Mouse (Mus musculus): Measurements from ENCODE around the gene Il5. TPM values are rescaled to one million over a fixed set of nuclear protein-coding genes. Genes with fewer than 3 reads are reported as not detected.
A peak's percentile ranks its signal among the peaks of the same experiment; 100 is the strongest.
"Not testable (repeated sequence)": the region's sequence is repeated elsewhere in the genome, so short reads cannot be mapped to it uniquely, and the experiment has no call there.

Gene Il5
- polyA plus RNA-seq, 1 experiment from 2014 or later, result not detected

DNA sequence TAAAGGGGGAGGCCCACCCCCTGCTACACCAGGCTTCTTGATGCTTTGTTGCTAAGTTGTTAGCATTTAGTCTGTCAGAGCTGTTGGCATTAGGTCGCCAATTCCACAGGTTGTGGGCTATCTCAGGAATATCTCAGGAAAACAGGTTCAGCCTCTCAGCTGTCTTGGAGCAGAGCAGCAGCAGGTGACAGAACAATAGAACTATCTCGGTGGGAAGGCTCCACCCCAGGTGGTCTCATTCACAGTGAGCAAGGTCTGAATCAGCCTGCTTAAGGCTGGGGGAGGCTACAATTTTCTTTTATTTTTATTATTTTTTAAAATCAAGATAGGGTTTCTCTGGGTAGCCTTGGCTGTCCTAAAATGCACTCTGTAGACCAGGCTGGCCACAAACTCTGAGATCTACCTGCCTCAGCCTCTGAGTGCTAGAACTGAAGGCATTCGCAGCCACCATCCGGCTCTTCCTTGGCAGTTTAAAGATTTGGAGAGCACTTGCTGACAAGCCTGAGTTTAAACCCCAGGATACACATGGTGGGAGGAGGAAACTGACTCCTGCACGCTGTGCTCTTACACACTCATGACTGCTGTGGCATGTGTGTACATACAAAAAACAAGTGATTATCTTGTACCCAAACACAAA is 29.2 kb downstream of the Il5 start:
- Histone ChIP-seq H3K36me3 (no peaks in the 10 kb centered on the region), H3K4me1 (no peaks in the 10 kb centered on the region), H3K27ac (no peak overlapping the region), H3K9me3 (replicated peaks) (no peaks in the 10 kb centered on the region), H3K27me3 (ENCODE audit: low read depth, poor library complexity, severe bottlenecking) (no peaks in the 10 kb centered on the region), H3K4me3 (no peak overlapping the region)
- DNase-seq (ENCODE audit: low spot score), result no peak
- WGBS, result 61% methylated on average over 5 of the region's 5 CpGs

DNA sequence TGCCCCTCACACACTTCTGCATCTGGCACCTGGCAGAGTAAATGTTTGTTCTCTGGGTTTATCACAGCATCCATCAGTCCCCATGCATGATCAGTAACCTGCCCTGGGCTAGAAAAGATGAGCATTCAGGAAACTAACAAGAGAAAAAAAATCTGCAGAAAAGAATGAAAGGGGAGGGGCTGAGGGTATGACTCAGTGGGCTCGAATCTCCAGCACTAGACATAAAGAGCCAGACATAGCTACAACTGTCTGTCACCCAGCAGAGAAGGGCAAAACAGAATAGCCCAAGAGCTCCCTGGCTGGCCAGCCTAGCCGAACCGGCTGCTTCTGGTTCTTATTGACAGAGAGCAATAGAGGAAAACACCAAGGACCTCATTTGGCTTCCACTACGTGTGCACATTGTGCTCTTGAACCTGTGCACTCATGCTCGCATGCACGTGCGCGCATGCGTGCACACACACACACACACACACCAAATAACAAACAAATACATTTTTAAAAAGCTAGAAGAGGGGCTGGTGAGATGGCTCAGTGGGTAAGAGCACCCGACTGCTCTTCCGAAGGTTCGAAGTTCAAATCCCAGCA is 34.5 kb downstream of the Il5 start:
- Histone ChIP-seq H3K4me3 (no peak overlapping the region), H3K27me3 (ENCODE audit: low read depth, poor library complexity, severe bottlenecking) (peaks cover 14% of the 10 kb centered on the region)

GRCm38 (mm10) chr11:53757612-53758011 is 37.0 kb downstream of the Il5 start:
- Histone ChIP-seq H3K9me3 (replicated peaks) (no peaks in the 10 kb centered on the region), H3K27me3 (ENCODE audit: low read depth, poor library complexity, severe bottlenecking) (peaks cover 39% of the 10 kb centered on the region), H3K27ac (no peak overlapping the region), H3K4me1 (peaks cover 37% of the 10 kb centered on the region), H3K4me3 (no peak overlapping the region), H3K36me3 (no peaks in the 10 kb centered on the region)
- no peak for DNase-seq (ENCODE audit: low spot score)
- 92% methylated on average over 4 of the region's 4 CpGs for WGBS

More for the DNA sequence above, 34.5 kb downstream of the Il5 start:
- H3K9me3 ChIP-seq (replicated peaks), result no peaks in the 10 kb centered on the region
- DNase-seq (ENCODE audit: low spot score), result no peak
- no peak overlapping the region for H3K27ac ChIP-seq
- no peaks in the 10 kb centered on the region for H3K36me3 ChIP-seq
- H3K4me1 ChIP-seq, result peaks cover 17% of the 10 kb centered on the region
- 86% methylated on average over 12 of the region's 12 CpGs for WGBS

GRCm38 (mm10) chr11:53758033-53758432 is 37.4 kb downstream of the Il5 start:
- not testable (repeated sequence) for H3K27ac ChIP-seq

GRCm38 (mm10) chr11:53758791-53759351 is 38.3 kb downstream of the Il5 start:
- H3K36me3 ChIP-seq, result no peaks in the 10 kb centered on the region
- H3K27ac ChIP-seq, result 0 out of 2 replicates have a peak overlapping the region, but pooled peaks have one; percentile 3
- DNase-seq (ENCODE audit: low spot score), result no peak
- WGBS, result 44% methylated on average over 6 of the region's 6 CpGs
- H3K9me3 ChIP-seq (replicated peaks), result no peaks in the 10 kb centered on the region
- peaks cover 50% of the 10 kb centered on the region for H3K4me1 ChIP-seq
- peaks cover 49% of the 10 kb centered on the region for H3K27me3 ChIP-seq (ENCODE audit: low read depth, poor library complexity, severe bottlenecking)
- H3K4me3 ChIP-seq, result no peak overlapping the region

More at GRCm38 (mm10) chr11:53758033-53758432, 37.4 kb downstream of the Il5 start:
- WGBS, result 76% methylated on average over 9 of the region's 9 CpGs
- Histone ChIP-seq H3K27me3 (ENCODE audit: low read depth, poor library complexity, severe bottlenecking) (peaks cover 43% of the 10 kb centered on the region), H3K4me1 (peaks cover 42% of the 10 kb centered on the region)
- not testable (repeated sequence) for H3K9me3 ChIP-seq (replicated peaks); DNase-seq (ENCODE audit: low spot score); H3K4me3 ChIP-seq; H3K36me3 ChIP-seq

DNA sequence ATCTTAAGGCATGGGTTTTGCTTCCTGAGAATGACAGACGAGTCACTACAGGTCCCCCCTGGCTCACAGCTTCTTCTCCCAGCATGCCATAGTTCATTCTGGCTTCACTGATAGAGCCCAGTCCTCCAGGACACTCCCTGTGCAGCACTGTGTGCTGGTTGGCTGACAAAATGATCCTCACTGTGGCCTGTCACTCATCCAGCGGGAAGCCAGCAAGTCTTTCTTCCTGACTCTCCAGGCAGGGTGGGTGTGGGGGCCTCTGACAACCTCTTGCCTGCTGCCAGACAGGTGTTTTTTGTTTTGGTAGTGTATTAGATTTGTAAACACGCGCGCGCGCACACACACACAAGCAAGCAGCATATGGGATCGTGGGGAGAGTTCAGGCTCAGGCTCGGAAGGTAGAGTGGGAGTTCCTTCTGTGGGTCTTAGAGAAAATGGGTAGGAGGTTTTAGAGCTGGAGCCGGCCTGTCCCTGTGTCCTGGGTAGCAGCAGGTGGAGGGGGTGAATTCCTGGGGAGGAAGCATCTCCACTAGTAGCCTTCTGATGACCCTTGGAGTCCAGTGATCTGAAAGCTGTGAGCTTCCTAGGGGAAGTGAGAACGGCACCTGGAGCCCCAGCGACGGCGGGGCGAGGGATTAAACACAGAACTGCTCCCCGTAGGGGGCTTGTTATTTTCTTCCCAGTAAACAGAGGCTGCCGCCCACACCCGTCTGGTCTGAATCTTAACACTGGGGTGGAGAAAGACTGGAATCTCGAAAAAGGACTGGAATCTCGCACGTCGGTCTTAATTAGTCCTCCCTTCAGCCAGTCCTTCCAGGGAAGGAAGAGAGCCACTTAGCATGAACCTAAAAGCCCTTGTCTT is 39.2 kb downstream of the Il5 start:
- no peaks in the 10 kb centered on the region for H3K9me3 ChIP-seq (replicated peaks)
- H3K27me3 ChIP-seq (ENCODE audit: low read depth, poor library complexity, severe bottlenecking), result peaks cover 54% of the 10 kb centered on the region
- 6% methylated on average over 22 of the region's 22 CpGs for WGBS
- no peak for DNase-seq (ENCODE audit: low spot score)
- no peak overlapping the region; the same call in 1 of the 2 replicates for H3K27ac ChIP-seq
- no peaks in the 10 kb centered on the region for H3K36me3 ChIP-seq
- H3K4me3 ChIP-seq, result peak overlapping the region; percentile 15; the same call in 1 of the 2 replicates
- peaks cover 59% of the 10 kb centered on the region for H3K4me1 ChIP-seq

- DNase-seq (ENCODE audit: low spot score), result no peak
- WGBS, result 77% methylated on average over 5 of the region's 5 CpGs
- Histone ChIP-seq H3K27ac (no peak overlapping the region), H3K9me3 (replicated peaks) (no peaks in the 10 kb centered on the region), H3K36me3 (no peaks in the 10 kb centered on the region), H3K27me3 (ENCODE audit: low read depth, poor library complexity, severe bottlenecking) (peaks cover 63% of the 10 kb centered on the region), H3K4me3 (no peak overlapping the region), H3K4me1 (peaks cover 60% of the 10 kb centered on the region)
Measured at GRCm38 (mm10) chr11:53761284-53761683, 40.7 kb downstream of the Il5 start.

GRCm38 (mm10) chr11:53761822-53762221 is 41.2 kb downstream of the Il5 start:
- Histone ChIP-seq H3K9me3 (replicated peaks) (no peaks in the 10 kb centered on the region), H3K36me3 (no peaks in the 10 kb centered on the region), H3K27ac (no peak overlapping the region), H3K27me3 (ENCODE audit: low read depth, poor library complexity, severe bottlenecking) (peaks cover 63% of the 10 kb centered on the region), H3K4me1 (peaks cover 60% of the 10 kb centered on the region), H3K4me3 (no peak overlapping the region)
- no peak for DNase-seq (ENCODE audit: low spot score)
- 63% methylated on average over 2 of the region's 2 CpGs for whole genome bisulfite sequencing

- Histone ChIP-seq H3K4me1 (peaks cover 60% of the 10 kb centered on the region), H3K27me3 (ENCODE audit: low read depth, poor library complexity, severe bottlenecking) (peaks cover 63% of the 10 kb centered on the region), H3K9me3 (replicated peaks) (no peaks in the 10 kb centered on the region), H3K36me3 (no peaks in the 10 kb centered on the region), H3K4me3 (peak overlapping the region; percentile 49), H3K27ac (peak overlapping the region; percentile 87)
- DNase-seq (ENCODE audit: low spot score), result no peak
- 67% methylated on average over 2 of the region's 2 CpGs for WGBS
Measured at GRCm38 (mm10) chr11:53762426-53762825, 41.8 kb downstream of the Il5 start.

GRCm38 (mm10) chr11:53762827-53763495 is 42.4 kb downstream of the Il5 start:
- Histone ChIP-seq H3K27me3 (ENCODE audit: low read depth, poor library complexity, severe bottlenecking) (peaks cover 63% of the 10 kb centered on the region), H3K9me3 (replicated peaks) (no peaks in the 10 kb centered on the region), H3K4me1 (peaks cover 60% of the 10 kb centered on the region), H3K36me3 (no peaks in the 10 kb centered on the region), H3K4me3 (peak overlapping the region; percentile 49), H3K27ac (peak overlapping the region; percentile 87)
- peak; percentile 63 for DNase-seq (ENCODE audit: low spot score)
- 8% methylated on average over 23 of the region's 23 CpGs for WGBS

DNA sequence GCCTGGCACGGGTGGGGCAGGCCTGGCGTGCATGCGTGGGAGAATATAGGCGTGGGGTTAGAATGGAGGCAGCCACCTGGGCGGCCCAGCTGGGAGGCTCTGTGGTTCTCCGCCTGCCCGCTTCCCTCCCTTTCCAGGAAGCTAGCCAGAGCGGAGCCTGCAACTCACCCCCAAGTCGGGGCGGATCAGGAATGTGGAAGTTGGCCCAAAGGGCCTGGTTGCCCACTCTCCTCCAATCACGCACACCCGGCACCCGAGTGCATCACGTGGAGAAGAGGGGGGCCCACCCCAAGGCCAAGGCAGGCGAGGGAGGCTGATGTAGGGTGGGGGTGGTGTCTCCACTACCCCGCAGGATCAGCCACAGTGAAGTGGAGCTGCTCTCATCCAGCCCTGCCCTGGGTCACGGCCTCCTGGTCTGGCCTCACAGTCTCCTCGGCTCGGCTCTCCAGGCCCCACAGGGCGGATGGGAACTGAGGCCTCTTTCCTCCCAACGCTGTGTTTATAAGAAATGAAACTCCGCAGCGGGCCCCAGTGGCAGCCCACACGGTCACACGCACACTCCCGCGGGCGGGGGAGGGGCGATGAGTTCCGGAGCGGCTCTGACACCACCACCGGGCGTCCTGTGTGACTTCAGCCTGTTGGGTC is 43.0 kb downstream of the Il5 start:
- Histone ChIP-seq H3K27ac (peak overlapping the region; percentile 87), H3K4me3 (peak overlapping the region; percentile 49), H3K27me3 (ENCODE audit: low read depth, poor library complexity, severe bottlenecking) (peaks cover 68% of the 10 kb centered on the region), H3K4me1 (peaks cover 58% of the 10 kb centered on the region), H3K36me3 (no peaks in the 10 kb centered on the region), H3K9me3 (replicated peaks) (no peaks in the 10 kb centered on the region)
- 4% methylated on average over 33 of the region's 33 CpGs for WGBS
- peak; percentile 82 for DNase-seq (ENCODE audit: low spot score)

DNA sequence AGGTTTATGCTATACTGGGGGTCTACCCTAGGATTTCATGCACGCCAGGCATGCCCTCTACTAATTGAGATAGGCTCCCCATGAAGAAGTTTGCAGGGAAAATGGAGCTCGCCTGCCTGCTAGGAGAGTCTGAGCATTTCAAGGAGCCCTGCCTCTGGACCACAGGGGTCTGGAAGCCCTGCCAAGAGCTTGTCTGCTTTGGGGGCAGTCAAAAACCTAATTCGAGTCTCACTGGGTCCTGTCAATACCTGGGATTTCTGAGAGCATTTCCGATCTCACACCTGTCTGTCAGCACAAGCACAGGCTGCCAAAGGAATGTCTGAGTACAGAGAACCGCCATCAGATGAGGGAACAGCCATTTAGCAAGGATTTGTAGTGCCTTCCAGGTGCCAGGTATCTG is 44.0 kb downstream of the Il5 start:
- Histone ChIP-seq H3K27me3 (ENCODE audit: low read depth, poor library complexity, severe bottlenecking) (peaks cover 68% of the 10 kb centered on the region), H3K4me1 (peaks cover 58% of the 10 kb centered on the region), H3K4me3 (no peak overlapping the region), H3K36me3 (no peaks in the 10 kb centered on the region), H3K27ac (no peak overlapping the region), H3K9me3 (replicated peaks) (no peaks in the 10 kb centered on the region)
- no peak for DNase-seq (ENCODE audit: low spot score)
- WGBS, result 44% methylated on average over 5 of the region's 5 CpGs
